Mouse (Mus musculus): Measurements from ENCODE around the gene Clrn2. TPM values are rescaled to one million over a fixed set of nuclear protein-coding genes. Genes with fewer than 3 reads are reported as not detected.

The Clrn2 gene
- polyA plus RNA-seq, 1 experiment from 2014 or later = not detected

Other genes starting within 250 kb of the Clrn2 start
- 90.2 and 91.3 TPM in 2 replicates for gene Qdpr, start 3.5 kb upstream of the Clrn2 start, polyA plus RNA-seq (2014; fragmentation: Nextera tagmentation; extraction: Ambion mirVana)
- gene Lap3, start 39.6 kb downstream of the Clrn2 start, polyA plus RNA-seq (2014; fragmentation: Nextera tagmentation; extraction: Ambion mirVana) = 43.6 and 44.6 TPM in 2 replicates
- gene Med28, start 66.5 kb downstream of the Clrn2 start, polyA plus RNA-seq (2014; fragmentation: Nextera tagmentation; extraction: Ambion mirVana) = 342 and 363 TPM in 2 replicates
- gene Fam184b, start 185.9 kb downstream of the Clrn2 start, polyA plus RNA-seq (2014; fragmentation: Nextera tagmentation; extraction: Ambion mirVana) = 2.9 and 4.2 TPM in 2 replicates
- gene Ncapg, start 216.2 kb downstream of the Clrn2 start, polyA plus RNA-seq (2014; fragmentation: Nextera tagmentation; extraction: Ambion mirVana) = 31.0 and 32.1 TPM in 2 replicates